Mouse (Mus musculus) ES-Bruce4 (cell line): ENCODE measurements around the gene Tcf7l2.

Source experiments
- CTCF ChIP-seq: IDR thresholded peaks from one replicate; pipeline ENCODE4 v1.8.1; 2011; ENCODE audit warnings: low read depth, low read length
- EP300 ChIP-seq: IDR thresholded peaks from 2 replicates; pipeline ENCODE4 v1.6.1; 2011; ENCODE audit warnings: low read depth, low read length; ENCODE audit not compliant: insufficient read depth
- POLR2A ChIP-seq: IDR thresholded peaks from one replicate; pipeline ENCODE4 v1.8.1; 2011; ENCODE audit warnings: low read length; ENCODE audit not compliant: insufficient read depth

DNA sequence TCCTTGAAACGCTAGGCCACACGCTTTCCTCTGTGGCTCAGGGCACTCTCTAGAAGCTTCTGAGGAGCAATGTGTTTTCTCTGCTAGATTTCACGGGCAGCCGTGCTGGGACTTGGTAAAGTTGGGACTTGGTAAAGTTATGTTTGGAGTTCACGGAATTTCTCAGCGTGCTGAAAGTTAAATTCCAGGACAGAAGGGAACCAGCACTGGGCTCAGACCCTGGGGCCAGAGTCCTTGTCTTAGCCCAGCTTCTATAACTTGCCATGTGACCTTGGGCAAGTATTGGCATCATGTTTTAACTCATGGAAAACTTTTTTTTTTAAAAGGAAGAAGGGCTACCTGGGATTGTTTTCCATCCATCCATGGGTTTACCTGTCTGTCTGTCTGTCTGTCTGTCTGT, 104.6 kb downstream of the Tcf7l2 start:
- no peak for TF ChIP-seq CTCF
- no peak for TF ChIP-seq POLR2A
- TF ChIP-seq EP300: no peak
